13 mouse cellular contexts compared by ENCODE assay signal in the genomic region with DNA sequence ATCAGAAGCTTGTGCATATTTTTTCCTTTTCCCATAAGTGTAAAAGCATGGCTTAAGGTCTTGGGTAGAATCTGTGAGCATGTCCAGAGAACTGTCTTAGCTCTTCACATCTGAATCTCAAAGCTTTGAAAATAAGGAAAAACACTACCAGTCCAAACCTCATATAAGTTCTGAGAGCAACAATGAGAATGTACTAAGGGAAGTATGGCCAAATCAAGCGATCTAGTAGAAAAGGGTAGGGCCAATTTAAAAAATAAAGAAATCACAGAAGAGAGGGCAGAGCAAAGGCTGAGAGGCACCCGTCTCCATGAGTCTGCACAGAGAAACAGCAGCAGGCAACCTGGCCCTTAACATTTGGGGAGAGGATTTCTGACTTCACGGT.
DNase-seq lines count a peak whose midpoint lies in the region; ATAC-seq lines count a peak whose summit lies in the region.
"Had no signal": no experiment of that assay in that cellular context is flagged by ENCODE, and none has a peak within 500 bp of the region (broad histone marks: within the 10 kb centered on the region; RNA-seq: fewer than 3 reads in every experiment).

No protein-coding gene starts in this region.

- H3K27ac ChIP-seq in forebrain, embryonic 14.5 days (ENCODE audit: low read depth, low read length), result peak overlapping the region; percentile 98
- peak overlapping the region; percentile 85 for H3K27ac ChIP-seq in hindbrain, embryonic 16.5 days (ENCODE audit: low read depth, low read length)
- peak overlapping the region; percentile 89 for H3K27ac ChIP-seq in neural tube, embryonic 12.5 days
- H3K27ac ChIP-seq: embryonic facial prominence, embryonic 13.5 days; liver, embryonic 15.5 days had no signal

- H3K9ac ChIP-seq in forebrain, embryonic 14.5 days (ENCODE audit: low read length), result peak overlapping the region; percentile 63
- H3K9ac ChIP-seq in hindbrain, embryonic 16.5 days (ENCODE audit: low read depth, low read length), result peak overlapping the region; percentile 56
- peak overlapping the region; percentile 26; the same call in 1 of the 2 replicates for H3K9ac ChIP-seq in neural tube, embryonic 12.5 days
- H3K9ac ChIP-seq: embryonic facial prominence, embryonic 13.5 days; liver, embryonic 15.5 days had no signal

- peak; percentile 39 for DNase-seq in cerebellum, adult 9-10 months
- DNase-seq in cerebellum, postnatal 4 days (ENCODE audit: low spot score in 2 of 2), result no peak
- DNase-seq in forebrain, embryonic 14.5 days (ENCODE audit: low spot score), result peak; percentile 24
- no peak for DNase-seq in ovary, adult 18-20 months (ENCODE audit: low spot score)
- no peak for DNase-seq in thymus, postnatal 10 days (ENCODE audit: low spot score in 2 of 2)
- DNase-seq: gastrocnemius, postnatal 36 days; lung, postnatal 14 days had no signal

- H3K36me3 ChIP-seq in forebrain, embryonic 14.5 days (ENCODE audit: control insufficient read depth, insufficient read depth, low read length), result no peaks in the 10 kb centered on the region
- H3K36me3 ChIP-seq in hindbrain, embryonic 16.5 days (ENCODE audit: control insufficient read depth, insufficient read depth, low read length), result no peaks in the 10 kb centered on the region
- no peaks in the 10 kb centered on the region for H3K36me3 ChIP-seq in neural tube, embryonic 12.5 days
- H3K36me3 ChIP-seq: embryonic facial prominence, embryonic 13.5 days; liver, embryonic 15.5 days had no signal

- H3K4me3 ChIP-seq in forebrain, embryonic 14.5 days (ENCODE audit: low read depth, low read length), result 0 out of 2 replicates have a peak overlapping the region, but pooled peaks have one; percentile 2
- H3K4me3 ChIP-seq in hindbrain, embryonic 16.5 days (ENCODE audit: low read length), result peak overlapping the region; percentile 3; the same call in 1 of the 2 replicates
- no peak overlapping the region for H3K4me3 ChIP-seq in neural tube, embryonic 12.5 days
- H3K4me3 ChIP-seq: embryonic facial prominence, embryonic 13.5 days; liver, embryonic 15.5 days had no signal

- no peaks in the 10 kb centered on the region for H3K27me3 ChIP-seq in forebrain, embryonic 14.5 days (replicated peaks; ENCODE audit: control insufficient read depth, insufficient read depth, low read length)
- H3K27me3 ChIP-seq in hindbrain, embryonic 16.5 days (replicated peaks; ENCODE audit: control insufficient read depth, insufficient read depth, low read length), result no peaks in the 10 kb centered on the region
- no peaks in the 10 kb centered on the region for H3K27me3 ChIP-seq in neural tube, embryonic 12.5 days (replicated peaks)
- H3K27me3 ChIP-seq: embryonic facial prominence, embryonic 13.5 days; liver, embryonic 15.5 days had no signal

- H3K4me1 ChIP-seq in forebrain, embryonic 14.5 days (ENCODE audit: control insufficient read depth, insufficient read depth, low read length), result peaks cover 45% of the 10 kb centered on the region
- H3K4me1 ChIP-seq in hindbrain, embryonic 16.5 days (ENCODE audit: control insufficient read depth, insufficient read depth, low read depth, low read length), result peaks cover 20% of the 10 kb centered on the region
- H3K4me1 ChIP-seq in neural tube, embryonic 12.5 days, result peaks cover 19% of the 10 kb centered on the region
- H3K4me1 ChIP-seq: liver, embryonic 15.5 days had no signal

- H3K9me3 ChIP-seq in forebrain, embryonic 14.5 days (replicated peaks; ENCODE audit: control insufficient read depth, low read length), result no peaks in the 10 kb centered on the region
- no peaks in the 10 kb centered on the region for H3K9me3 ChIP-seq in hindbrain, embryonic 16.5 days (ENCODE audit: control insufficient read depth, low read length)
- no peaks in the 10 kb centered on the region for H3K9me3 ChIP-seq in neural tube, embryonic 12.5 days
- H3K9me3 ChIP-seq: embryonic facial prominence, embryonic 13.5 days; liver, embryonic 15.5 days had no signal

- WGBS in forebrain, embryonic 14.5 days, result 16% methylated on average over 3 of the region's 3 CpGs
- 31% methylated on average over 3 of the region's 3 CpGs for WGBS in hindbrain, embryonic 16.5 days
- WGBS in neural tube, embryonic 12.5 days, result 29% methylated on average over 3 of the region's 3 CpGs

- ATAC-seq in forebrain, embryonic 14.5 days, result no peak
- ATAC-seq in hindbrain, embryonic 16.5 days, result no peak
- ATAC-seq in neural tube, embryonic 12.5 days (ENCODE audit: low FRiP score, low read depth), result no peak
- ATAC-seq in erythroblast, adult 5-6 weeks (replicated peaks; ENCODE audit: low FRiP score, poor library complexity, severe bottlenecking), result no peak
- ATAC-seq: Patski had no signal

- H3K4me2 ChIP-seq in forebrain, embryonic 14.5 days (ENCODE audit: low read length), result peak overlapping the region; percentile 57
- peak overlapping the region; percentile 48 for H3K4me2 ChIP-seq in hindbrain, embryonic 16.5 days (ENCODE audit: low read length)
- peak overlapping the region; percentile 54 for H3K4me2 ChIP-seq in neural tube, embryonic 12.5 days (replicated peaks)
- H3K4me2 ChIP-seq: embryonic facial prominence, embryonic 13.5 days; liver, embryonic 15.5 days had no signal

Comparison
In these comparisons a context has a peak if more than half of its experiments do, and no peak if none do; other contexts are left out.
1. DNase-seq: peak in cerebellum, adult 9-10 months (single experiment) and forebrain, embryonic 14.5 days (single experiment); none in cerebellum, postnatal 4 days (0 of 2), ovary, adult 18-20 months (single experiment) and thymus, postnatal 10 days (0 of 2).
2. Peak in every context shown above with its lines, with median percentiles within 50 percentile points of each other: H3K27ac ChIP-seq, H3K4me2 ChIP-seq and H3K9ac ChIP-seq.